Mouse (Mus musculus): ENCODE measurements at regions not wholly inside any gene's neighbourhood (a gene's known extent, or its start where the extent isn't known, plus 50 kb on each side); places are given as distances from the start of the nearest gene placed in this dataset.

- no peaks in the 10 kb centered on the region for H3K36me3 ChIP-seq (ENCODE audit: control insufficient read depth, insufficient read depth)
- H3K4me3 ChIP-seq (replicated peaks; ENCODE audit: low read length) = no peak overlapping the region
- no peaks in the 10 kb centered on the region for H3K4me1 ChIP-seq (replicated peaks; ENCODE audit: control insufficient read depth, insufficient read depth, low read length)
- no peak for ATAC-seq
- H3K27ac ChIP-seq (ENCODE audit: low read length) = no peak overlapping the region
- 58% methylated on average over 6 of the region's 6 CpGs for WGBS
- no peaks in the 10 kb centered on the region for H3K9me3 ChIP-seq (ENCODE audit: control insufficient read depth, low read length)
- no peak overlapping the region for H3K9ac ChIP-seq (replicated peaks; ENCODE audit: low read depth, low read length)
- H3K4me2 ChIP-seq (ENCODE audit: low read length) = no peak overlapping the region
- H3K27me3 ChIP-seq (replicated peaks; ENCODE audit: control insufficient read depth, insufficient read depth, low read length) = no peaks in the 10 kb centered on the region
Observed at GRCm38 (mm10) chr11:71594250-71594847, 155.4 kb upstream of the Wscd1 start.

- Histone ChIP-seq H3K27me3 (replicated peaks; ENCODE audit: control insufficient read depth, insufficient read depth, low read length) (no peaks in the 10 kb centered on the region), H3K4me1 (replicated peaks; ENCODE audit: control insufficient read depth, insufficient read depth, low read length) (no peaks in the 10 kb centered on the region), H3K27ac (ENCODE audit: low read length) (no peak overlapping the region), H3K36me3 (ENCODE audit: control insufficient read depth, insufficient read depth) (no peaks in the 10 kb centered on the region), H3K9ac (replicated peaks; ENCODE audit: low read depth, low read length) (no peak overlapping the region), H3K4me2 (ENCODE audit: low read length) (no peak overlapping the region), H3K9me3 (ENCODE audit: control insufficient read depth, low read length) (no peaks in the 10 kb centered on the region), H3K4me3 (replicated peaks; ENCODE audit: low read length) (no peak overlapping the region)
- no peak for ATAC-seq
- 100% methylated on average over 1 of the region's 1 CpGs for WGBS
Observed at GRCm38 (mm10) chr11:71597709-71598108, 152.0 kb upstream of the Wscd1 start.

DNA sequence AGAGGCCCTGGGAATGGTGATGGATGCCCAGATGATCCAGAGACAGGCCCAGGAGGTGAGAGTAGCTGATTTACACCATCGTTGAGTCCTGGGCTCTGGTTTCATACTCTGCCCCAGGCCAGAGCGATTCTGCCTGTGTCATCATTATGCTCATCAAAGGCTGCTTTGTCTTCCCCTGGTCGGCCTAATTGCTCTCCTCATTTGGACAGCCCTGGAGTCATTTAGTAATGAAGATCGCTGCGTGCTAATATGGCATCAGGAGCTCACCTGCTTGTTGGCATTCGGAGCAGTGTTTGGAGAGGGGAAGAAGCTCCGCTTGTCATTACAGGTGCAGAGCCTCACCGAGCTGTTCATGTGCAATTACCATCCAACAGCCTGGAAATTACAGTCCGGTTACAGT lies 138.9 kb upstream of the Wscd1 start:
- no peaks in the 10 kb centered on the region for H3K4me1 ChIP-seq (replicated peaks; ENCODE audit: control insufficient read depth, insufficient read depth, low read length)
- WGBS = 34% methylated on average over 9 of the region's 9 CpGs

DNA sequence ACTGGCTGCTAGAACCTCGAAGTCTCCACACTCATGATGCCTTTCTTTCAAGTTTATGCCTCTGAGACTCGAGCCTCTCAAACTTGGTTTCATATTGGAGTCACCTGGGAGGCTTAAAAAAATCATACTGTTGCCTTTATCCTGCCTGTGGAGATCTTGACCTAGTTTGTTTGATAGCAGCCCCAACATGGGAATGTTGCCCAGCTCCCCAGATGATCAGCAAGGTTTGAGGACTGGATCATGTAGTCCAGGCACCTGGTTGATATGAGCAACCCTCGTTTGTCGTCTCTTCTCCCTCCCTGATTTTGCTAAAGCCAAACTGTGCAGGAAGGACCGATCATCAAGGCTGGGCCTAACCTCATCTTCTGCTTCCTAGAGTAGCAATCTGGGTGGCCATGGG lies 134.2 kb upstream of the Wscd1 start:
- ATAC-seq = no peak
- 77% methylated on average over 5 of the region's 5 CpGs for WGBS
- Histone ChIP-seq H3K27me3 (replicated peaks; ENCODE audit: control insufficient read depth, insufficient read depth, low read length) (no peaks in the 10 kb centered on the region), H3K9ac (replicated peaks; ENCODE audit: low read depth, low read length) (no peak overlapping the region), H3K4me2 (ENCODE audit: low read length) (no peak overlapping the region), H3K4me3 (replicated peaks; ENCODE audit: low read length) (no peak overlapping the region), H3K4me1 (replicated peaks; ENCODE audit: control insufficient read depth, insufficient read depth, low read length) (no peaks in the 10 kb centered on the region), H3K27ac (ENCODE audit: low read length) (no peak overlapping the region), H3K9me3 (ENCODE audit: control insufficient read depth, low read length) (no peaks in the 10 kb centered on the region), H3K36me3 (ENCODE audit: control insufficient read depth, insufficient read depth) (no peaks in the 10 kb centered on the region)

More for the DNA sequence above, 138.9 kb upstream of the Wscd1 start:
- H3K9me3 ChIP-seq (ENCODE audit: control insufficient read depth, low read length) = no peaks in the 10 kb centered on the region
- H3K4me2 ChIP-seq (ENCODE audit: low read length) = no peak overlapping the region
- ATAC-seq = no peak
- H3K4me3 ChIP-seq (replicated peaks; ENCODE audit: low read length) = no peak overlapping the region
- H3K27me3 ChIP-seq (replicated peaks; ENCODE audit: control insufficient read depth, insufficient read depth, low read length) = no peaks in the 10 kb centered on the region
- no peaks in the 10 kb centered on the region for H3K36me3 ChIP-seq (ENCODE audit: control insufficient read depth, insufficient read depth)
- no peak overlapping the region for H3K27ac ChIP-seq (ENCODE audit: low read length)
- H3K9ac ChIP-seq (replicated peaks; ENCODE audit: low read depth, low read length) = no peak overlapping the region

GRCm38 (mm10) chr11:71625501-71626191 lies 124.1 kb upstream of the Wscd1 start:
- WGBS = 66% methylated on average over 5 of the region's 5 CpGs

DNA sequence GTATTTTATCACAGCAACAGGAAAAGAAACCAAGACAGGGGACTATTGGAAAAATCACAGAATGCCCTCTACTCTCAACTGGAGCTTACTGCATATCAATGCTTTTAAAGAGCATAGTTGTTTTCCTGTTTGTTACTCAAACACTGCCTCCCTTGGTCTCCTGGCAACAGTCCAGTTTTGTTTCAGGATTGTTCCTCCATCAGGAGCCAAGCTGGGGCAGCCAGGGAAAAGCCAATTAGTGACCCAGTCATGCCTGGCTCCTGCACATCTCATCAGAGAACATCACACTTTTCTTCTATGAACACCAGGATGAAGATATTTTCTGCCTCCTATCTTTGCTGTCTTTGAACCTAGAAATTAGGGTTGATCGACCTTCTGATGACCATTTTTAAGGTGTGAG lies 113.6 kb upstream of the Wscd1 start:
- no peaks in the 10 kb centered on the region for H3K36me3 ChIP-seq (ENCODE audit: control insufficient read depth, insufficient read depth)
- 63% methylated on average over 1 of the region's 1 CpGs for WGBS
- no peak overlapping the region for H3K4me2 ChIP-seq (ENCODE audit: low read length)
- ATAC-seq = no peak
- H3K4me1 ChIP-seq (replicated peaks; ENCODE audit: control insufficient read depth, insufficient read depth, low read length) = no peaks in the 10 kb centered on the region
- H3K9ac ChIP-seq (replicated peaks; ENCODE audit: low read depth, low read length) = no peak overlapping the region
- no peaks in the 10 kb centered on the region for H3K27me3 ChIP-seq (replicated peaks; ENCODE audit: control insufficient read depth, insufficient read depth, low read length)
- H3K27ac ChIP-seq (ENCODE audit: low read length) = no peak overlapping the region
- H3K4me3 ChIP-seq (replicated peaks; ENCODE audit: low read length) = no peak overlapping the region
- no peaks in the 10 kb centered on the region for H3K9me3 ChIP-seq (ENCODE audit: control insufficient read depth, low read length)

More at GRCm38 (mm10) chr11:71625501-71626191, 124.1 kb upstream of the Wscd1 start:
- Histone ChIP-seq H3K9me3 (ENCODE audit: control insufficient read depth, low read length) (no peaks in the 10 kb centered on the region), H3K9ac (replicated peaks; ENCODE audit: low read depth, low read length) (no peak overlapping the region), H3K27me3 (replicated peaks; ENCODE audit: control insufficient read depth, insufficient read depth, low read length) (no peaks in the 10 kb centered on the region), H3K27ac (ENCODE audit: low read length) (no peak overlapping the region), H3K4me3 (replicated peaks; ENCODE audit: low read length) (no peak overlapping the region), H3K4me1 (replicated peaks; ENCODE audit: control insufficient read depth, insufficient read depth, low read length) (no peaks in the 10 kb centered on the region), H3K4me2 (ENCODE audit: low read length) (no peak overlapping the region), H3K36me3 (ENCODE audit: control insufficient read depth, insufficient read depth) (no peaks in the 10 kb centered on the region)
- ATAC-seq = no peak

- ATAC-seq = no peak
- no peak overlapping the region for H3K27ac ChIP-seq (ENCODE audit: low read length)
- H3K9me3 ChIP-seq (ENCODE audit: control insufficient read depth, low read length) = no peaks in the 10 kb centered on the region
- H3K27me3 ChIP-seq (replicated peaks; ENCODE audit: control insufficient read depth, insufficient read depth, low read length) = no peaks in the 10 kb centered on the region
- H3K4me2 ChIP-seq (ENCODE audit: low read length) = no peak overlapping the region
- no peak overlapping the region for H3K9ac ChIP-seq (replicated peaks; ENCODE audit: low read depth, low read length)
- H3K4me3 ChIP-seq (replicated peaks; ENCODE audit: low read length) = no peak overlapping the region
- H3K36me3 ChIP-seq (ENCODE audit: control insufficient read depth, insufficient read depth) = no peaks in the 10 kb centered on the region
- H3K4me1 ChIP-seq (replicated peaks; ENCODE audit: control insufficient read depth, insufficient read depth, low read length) = no peaks in the 10 kb centered on the region
- WGBS = 16% methylated on average over 5 of the region's 5 CpGs
Observed at GRCm38 (mm10) chr11:71636785-71637184, 112.9 kb upstream of the Wscd1 start.

GRCm38 (mm10) chr11:71642886-71643285 lies 106.8 kb upstream of the Wscd1 start:
- Histone ChIP-seq H3K27me3 (replicated peaks; ENCODE audit: control insufficient read depth, insufficient read depth, low read length) (no peaks in the 10 kb centered on the region), H3K9ac (replicated peaks; ENCODE audit: low read depth, low read length) (no peak overlapping the region), H3K4me1 (replicated peaks; ENCODE audit: control insufficient read depth, insufficient read depth, low read length) (no peaks in the 10 kb centered on the region), H3K4me2 (ENCODE audit: low read length) (no peak overlapping the region), H3K9me3 (ENCODE audit: control insufficient read depth, low read length) (no peaks in the 10 kb centered on the region), H3K4me3 (replicated peaks; ENCODE audit: low read length) (no peak overlapping the region), H3K27ac (ENCODE audit: low read length) (no peak overlapping the region), H3K36me3 (ENCODE audit: control insufficient read depth, insufficient read depth) (no peaks in the 10 kb centered on the region)
- WGBS = 77% methylated on average over 5 of the region's 5 CpGs
- ATAC-seq = no peak

DNA sequence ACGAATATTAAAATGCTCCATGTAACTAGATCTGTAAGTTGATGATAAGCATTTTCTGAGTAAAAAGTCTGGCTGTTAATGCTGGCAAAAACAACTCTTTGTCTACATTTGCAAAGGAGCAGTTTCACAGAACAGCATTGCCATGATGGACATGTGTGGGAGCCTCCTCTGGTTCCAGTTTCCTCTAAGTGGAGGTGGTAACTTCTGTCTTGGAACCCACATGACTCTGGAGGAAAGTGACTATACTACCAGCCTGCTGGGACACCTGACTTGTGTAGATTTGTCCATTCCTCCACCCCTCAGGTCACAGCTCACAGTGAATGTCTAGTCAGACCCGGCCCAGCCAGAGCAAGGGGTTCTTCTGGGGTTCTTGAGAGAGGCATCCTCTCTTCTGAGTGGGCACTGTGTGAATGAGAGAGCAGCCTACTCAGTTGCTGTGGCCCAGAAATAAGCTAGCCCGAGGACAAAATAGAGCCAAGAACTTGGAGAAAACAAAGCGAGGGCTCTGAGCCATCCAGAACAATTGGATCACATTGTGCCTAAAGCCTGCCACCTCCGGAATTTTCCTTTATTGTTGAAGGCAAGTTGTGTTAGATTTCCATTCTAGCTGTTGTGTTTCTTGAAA lies 97.9 kb upstream of the Wscd1 start:
- Histone ChIP-seq H3K9me3 (ENCODE audit: control insufficient read depth, low read length) (no peaks in the 10 kb centered on the region), H3K4me1 (replicated peaks; ENCODE audit: control insufficient read depth, insufficient read depth, low read length) (0 out of 2 replicates have a peak, but pooled peaks cover 2% of the 10 kb centered on the region), H3K27me3 (replicated peaks; ENCODE audit: control insufficient read depth, insufficient read depth, low read length) (no peaks in the 10 kb centered on the region), H3K9ac (replicated peaks; ENCODE audit: low read depth, low read length) (no peak overlapping the region), H3K27ac (ENCODE audit: low read length) (no peak overlapping the region), H3K36me3 (ENCODE audit: control insufficient read depth, insufficient read depth) (no peaks in the 10 kb centered on the region), H3K4me3 (replicated peaks; ENCODE audit: low read length) (no peak overlapping the region), H3K4me2 (ENCODE audit: low read length) (no peak overlapping the region)
- no peak for ATAC-seq
- WGBS = 77% methylated on average over 5 of the region's 5 CpGs

All from forebrain, embryonic 16.5 days (tissue).